Mouse (Mus musculus): ENCODE results near the gene H2-DMa. TPM values are rescaled to one million over a fixed set of nuclear protein-coding genes. Genes with fewer than 3 reads are reported as not detected.

H2-DMa gene
- polyA plus RNA-seq (2015; fragmentation: Nextera tagmentation; extraction: Ambion mirVana): 15.2 and 16.7 TPM in 2 replicates

DNA sequence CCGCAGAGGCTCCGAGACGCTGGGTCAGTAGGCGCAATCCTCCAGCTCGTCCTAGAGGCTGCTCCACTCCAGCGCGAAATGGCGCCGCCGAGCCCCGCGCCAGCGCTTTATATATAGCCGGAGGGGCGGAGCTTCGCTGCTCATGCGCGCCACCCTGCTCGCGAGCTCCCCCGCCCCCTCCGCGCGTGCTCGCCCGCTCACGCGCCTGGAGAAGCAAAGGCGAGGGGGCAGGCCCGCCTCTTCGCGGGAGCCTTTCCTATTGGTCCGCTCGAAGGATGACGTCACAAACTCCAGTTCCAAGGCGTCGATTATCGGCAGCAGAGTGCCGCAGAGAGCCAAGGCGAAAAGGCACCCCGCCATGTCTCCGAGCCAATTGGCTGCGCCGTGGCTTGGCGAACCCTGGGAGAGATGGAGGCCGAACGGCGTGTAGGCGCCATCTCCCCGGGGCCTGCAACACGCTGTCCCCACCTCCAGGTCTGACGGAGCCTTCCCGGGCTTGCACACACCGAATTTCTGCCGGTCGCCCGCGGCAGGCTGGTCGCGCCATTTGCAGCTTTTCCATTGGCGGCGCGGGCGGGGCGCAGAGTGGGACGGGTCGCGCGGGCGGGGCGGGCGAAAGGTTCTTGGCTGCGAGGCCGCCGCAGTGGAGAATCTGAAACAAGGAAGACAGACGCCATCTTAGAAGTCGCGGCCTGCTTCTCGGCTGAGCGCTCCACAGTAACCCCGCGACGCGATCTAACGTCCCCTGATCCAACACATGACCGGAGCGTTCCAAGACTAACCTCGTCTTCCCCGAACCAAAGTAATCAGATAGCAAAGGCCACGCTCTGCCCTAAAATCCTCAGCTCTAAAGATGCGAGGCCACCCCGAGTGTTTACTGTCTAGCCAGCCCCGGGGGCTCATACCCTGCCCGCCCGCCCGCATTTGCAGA lies at the start of gene H2-DMa:
Gene H2-DMa, plus strand, starts transcription at position 293 of the 931 bp plus-strand sequence.
- Histone ChIP-seq H3K4me3 (ENCODE audit: low read depth, low read length) (peak within 1 kb of the TSS; percentile 98), H3K27ac (ENCODE audit: low read depth, low read length) (peak within 1 kb of the TSS; percentile 100), H3K27me3 (replicated peaks; ENCODE audit: control insufficient read depth, insufficient read depth, low read length) (no peaks in the 10 kb centered on the region), H3K9me3 (ENCODE audit: control insufficient read depth) (no peaks in the 10 kb centered on the region), H3K9ac (ENCODE audit: low read depth, low read length) (peak within 1 kb of the TSS; percentile 92), H3K4me2 (replicated peaks; ENCODE audit: low read depth) (peak within 1 kb of the TSS; percentile 80), H3K4me1 (replicated peaks; ENCODE audit: control insufficient read depth, insufficient read depth, low read length) (no peaks in the 10 kb centered on the region), H3K36me3 (ENCODE audit: control insufficient read depth, insufficient read depth) (peaks cover 34% of the 10 kb centered on the region)
- under 1% methylated on average over 90 of the region's 96 CpGs for WGBS
- TF ChIP-seq CTCF (IDR thresholded peaks at IDR 0.05; ENCODE audit: low read depth): no peak
- peak; percentile 69 for ATAC-seq

DNA sequence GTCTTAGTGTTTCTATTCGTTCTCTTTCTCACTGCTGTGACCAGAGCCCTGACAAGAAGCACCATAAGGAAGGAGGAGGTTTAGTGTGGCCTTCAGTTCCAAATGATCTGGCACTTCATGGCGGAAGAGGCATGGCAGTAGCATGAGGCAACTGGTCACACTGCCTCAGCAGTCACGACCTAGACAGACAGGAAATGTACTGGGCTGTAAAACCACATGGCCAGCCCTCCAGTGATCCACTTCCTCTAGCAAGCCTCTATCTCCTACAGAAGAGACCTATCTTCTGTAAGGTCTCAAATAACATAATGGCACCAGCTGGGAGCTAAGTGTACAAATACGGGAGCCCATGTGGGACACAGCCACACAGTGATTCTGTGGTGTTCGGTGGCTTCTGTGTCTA lies 47.2 kb upstream of the H2-DMa start:
- WGBS: 58% methylated on average over 5 of the region's 5 CpGs
- H3K9ac ChIP-seq (ENCODE audit: low read depth, low read length): no peak overlapping the region
- peaks cover 19% of the 10 kb centered on the region for H3K27me3 ChIP-seq (replicated peaks; ENCODE audit: control insufficient read depth, insufficient read depth, low read length)
- ATAC-seq: no peak
- no peaks in the 10 kb centered on the region for H3K9me3 ChIP-seq (ENCODE audit: control insufficient read depth)
- H3K4me3 ChIP-seq (ENCODE audit: low read depth, low read length): no peak overlapping the region
- no peak for TF ChIP-seq CTCF (IDR thresholded peaks at IDR 0.05; ENCODE audit: low read depth)
- no peaks in the 10 kb centered on the region for H3K4me1 ChIP-seq (replicated peaks; ENCODE audit: control insufficient read depth, insufficient read depth, low read length)
- no peaks in the 10 kb centered on the region for H3K36me3 ChIP-seq (ENCODE audit: control insufficient read depth, insufficient read depth)
- H3K27ac ChIP-seq (ENCODE audit: low read depth, low read length): no peak overlapping the region
- H3K4me2 ChIP-seq (replicated peaks; ENCODE audit: low read depth): no peak overlapping the region

DNA sequence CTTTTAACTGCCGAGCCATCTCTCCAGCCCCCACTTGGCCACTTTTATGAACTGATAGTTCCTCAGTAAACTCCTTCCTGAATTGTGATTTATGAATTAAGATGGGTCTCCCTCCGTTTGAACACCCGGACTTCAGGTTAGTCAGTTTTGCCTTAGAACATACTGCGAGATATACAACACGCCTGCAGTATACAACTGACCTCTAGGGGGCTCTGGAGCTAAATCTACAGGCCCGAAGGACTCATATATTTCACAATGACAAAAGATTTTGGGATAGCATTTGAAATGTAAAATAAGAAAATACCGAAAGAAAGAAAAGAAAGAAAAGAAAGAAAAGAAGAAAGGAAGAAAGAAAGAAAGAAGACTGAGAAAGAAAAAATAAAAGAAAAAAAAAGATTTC lies 44.1 kb upstream of the H2-DMa start:
- H3K36me3 ChIP-seq (ENCODE audit: control insufficient read depth, insufficient read depth): no peaks in the 10 kb centered on the region
- no peak overlapping the region for H3K4me3 ChIP-seq (ENCODE audit: low read depth, low read length)
- no peak overlapping the region for H3K9ac ChIP-seq (ENCODE audit: low read depth, low read length)
- H3K4me2 ChIP-seq (replicated peaks; ENCODE audit: low read depth): no peak overlapping the region
- peak; percentile 72 for TF ChIP-seq CTCF (IDR thresholded peaks at IDR 0.05; ENCODE audit: low read depth)
- no peaks in the 10 kb centered on the region for H3K4me1 ChIP-seq (replicated peaks; ENCODE audit: control insufficient read depth, insufficient read depth, low read length)
- H3K9me3 ChIP-seq (ENCODE audit: control insufficient read depth): no peaks in the 10 kb centered on the region
- no peak overlapping the region for H3K27ac ChIP-seq (ENCODE audit: low read depth, low read length)
- 42% methylated on average over 7 of the region's 7 CpGs for WGBS
- no peak for ATAC-seq
- H3K27me3 ChIP-seq (replicated peaks; ENCODE audit: control insufficient read depth, insufficient read depth, low read length): peaks cover 24% of the 10 kb centered on the region

DNA sequence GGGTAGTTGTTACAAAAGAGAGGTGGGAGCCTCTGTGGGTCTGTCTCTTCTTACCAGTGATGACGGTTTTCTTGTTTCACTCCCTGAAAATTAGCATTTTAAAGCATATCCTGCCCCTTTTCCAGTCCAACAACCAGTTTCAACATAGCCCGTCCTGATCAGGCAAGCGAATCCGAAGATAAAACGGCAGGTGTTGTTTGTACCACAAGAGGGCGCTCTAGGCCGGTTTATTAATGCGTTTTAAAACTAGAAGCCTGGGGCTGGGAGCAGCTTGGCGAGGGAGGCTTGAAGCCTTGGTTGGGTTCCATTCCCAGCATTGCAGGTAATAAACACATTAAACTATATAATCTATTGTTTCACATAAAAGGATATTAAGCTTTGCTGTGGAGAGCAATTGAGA lies 41.8 kb upstream of the H2-DMa start:
- Histone ChIP-seq H3K27me3 (replicated peaks; ENCODE audit: control insufficient read depth, insufficient read depth, low read length) (peaks cover 24% of the 10 kb centered on the region), H3K4me1 (replicated peaks; ENCODE audit: control insufficient read depth, insufficient read depth, low read length) (no peaks in the 10 kb centered on the region), H3K9ac (ENCODE audit: low read depth, low read length) (no peak overlapping the region), H3K27ac (ENCODE audit: low read depth, low read length) (no peak overlapping the region), H3K4me2 (replicated peaks; ENCODE audit: low read depth) (no peak overlapping the region), H3K36me3 (ENCODE audit: control insufficient read depth, insufficient read depth) (no peaks in the 10 kb centered on the region), H3K9me3 (ENCODE audit: control insufficient read depth) (no peaks in the 10 kb centered on the region), H3K4me3 (ENCODE audit: low read depth, low read length) (no peak overlapping the region)
- 2% methylated on average over 9 of the region's 9 CpGs for WGBS
- TF ChIP-seq CTCF (IDR thresholded peaks at IDR 0.05; ENCODE audit: low read depth): peak; percentile 82
- ATAC-seq: no peak

DNA sequence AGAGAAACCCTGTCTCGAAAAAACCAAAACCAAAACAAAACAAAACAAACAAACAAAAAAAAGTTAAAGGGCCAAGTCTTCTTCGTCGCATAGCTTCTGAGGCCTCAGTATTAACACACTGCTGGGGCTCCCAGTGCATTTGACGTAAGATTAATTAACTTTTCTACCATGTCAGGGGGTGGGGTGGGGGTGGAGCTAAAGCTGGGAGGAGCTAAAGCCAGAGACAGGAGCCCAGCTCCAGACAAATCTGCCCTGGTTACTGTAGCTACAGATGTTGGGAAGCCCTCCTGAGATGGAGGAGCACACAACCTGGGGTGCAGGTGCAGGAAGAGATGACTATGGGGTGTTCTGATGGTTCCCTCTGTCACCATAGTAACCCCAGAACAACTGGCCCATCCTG lies 41.2 kb upstream of the H2-DMa start:
- TF ChIP-seq CTCF (IDR thresholded peaks at IDR 0.05; ENCODE audit: low read depth): no peak
- 55% methylated on average over 4 of the region's 4 CpGs for WGBS
- Histone ChIP-seq H3K4me1 (replicated peaks; ENCODE audit: control insufficient read depth, insufficient read depth, low read length) (no peaks in the 10 kb centered on the region), H3K36me3 (ENCODE audit: control insufficient read depth, insufficient read depth) (no peaks in the 10 kb centered on the region), H3K9me3 (ENCODE audit: control insufficient read depth) (no peaks in the 10 kb centered on the region), H3K4me2 (replicated peaks; ENCODE audit: low read depth) (no peak overlapping the region), H3K27ac (ENCODE audit: low read depth, low read length) (no peak overlapping the region), H3K4me3 (ENCODE audit: low read depth, low read length) (no peak overlapping the region), H3K27me3 (replicated peaks; ENCODE audit: control insufficient read depth, insufficient read depth, low read length) (peaks cover 24% of the 10 kb centered on the region), H3K9ac (ENCODE audit: low read depth, low read length) (no peak overlapping the region)
- ATAC-seq: no peak

DNA sequence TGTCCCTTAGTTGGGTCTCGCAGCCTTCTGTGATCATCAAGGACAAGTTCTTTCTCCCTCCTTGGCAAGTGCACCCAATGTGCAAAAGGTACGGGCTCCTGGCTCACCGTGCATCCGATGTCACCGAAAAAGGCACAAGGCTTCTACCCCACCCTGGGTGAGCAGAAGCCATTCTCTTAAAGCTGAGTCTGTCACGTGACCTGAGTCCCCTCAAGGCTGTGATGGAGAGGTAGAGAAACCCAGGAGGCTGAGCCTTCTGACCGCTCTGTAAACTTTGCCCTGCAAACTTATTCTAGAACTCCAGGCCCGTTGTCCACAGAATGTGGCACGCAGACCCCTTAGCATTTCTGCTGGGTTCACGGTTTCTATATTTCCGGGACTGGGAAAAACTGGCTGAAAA lies 40.3 kb upstream of the H2-DMa start:
- no peak overlapping the region for H3K9ac ChIP-seq (ENCODE audit: low read depth, low read length)
- H3K4me1 ChIP-seq (replicated peaks; ENCODE audit: control insufficient read depth, insufficient read depth, low read length): no peaks in the 10 kb centered on the region
- H3K4me2 ChIP-seq (replicated peaks; ENCODE audit: low read depth): no peak overlapping the region
- 88% methylated on average over 11 of the region's 11 CpGs for WGBS
- TF ChIP-seq CTCF (IDR thresholded peaks at IDR 0.05; ENCODE audit: low read depth): no peak
- peaks cover 24% of the 10 kb centered on the region for H3K27me3 ChIP-seq (replicated peaks; ENCODE audit: control insufficient read depth, insufficient read depth, low read length)
- no peaks in the 10 kb centered on the region for H3K9me3 ChIP-seq (ENCODE audit: control insufficient read depth)
- no peak overlapping the region for H3K27ac ChIP-seq (ENCODE audit: low read depth, low read length)
- no peak overlapping the region for H3K4me3 ChIP-seq (ENCODE audit: low read depth, low read length)
- H3K36me3 ChIP-seq (ENCODE audit: control insufficient read depth, insufficient read depth): no peaks in the 10 kb centered on the region
- no peak for ATAC-seq
